Comparison of ENCODE assay signal across 20 mouse cellular contexts in the genomic region with DNA sequence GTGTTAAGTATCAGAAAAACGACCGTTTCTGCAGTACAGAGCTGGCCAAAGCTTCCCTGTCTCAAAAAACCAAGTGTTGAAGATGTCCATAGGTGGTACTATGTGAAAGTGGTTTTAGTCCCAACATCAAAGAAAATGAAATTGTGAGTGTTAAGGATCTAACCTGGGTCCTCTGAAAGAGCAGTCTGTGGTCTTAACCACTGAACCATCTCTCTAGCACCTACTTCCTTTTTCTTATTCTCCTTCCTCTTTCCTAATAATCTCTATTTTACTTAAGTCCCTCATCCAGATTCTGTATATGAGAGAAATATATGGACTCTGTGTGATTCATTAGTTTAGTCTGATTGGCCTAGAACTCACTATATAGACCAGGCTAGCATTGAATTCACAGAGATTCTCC. TPM values are rescaled to one million over a fixed set of nuclear protein-coding genes. Genes with fewer than 3 reads are reported as not detected.
DNase-seq lines count a peak whose midpoint lies in the region; ATAC-seq and TF ChIP-seq lines count a peak whose summit lies in the region.
"Had no signal": no experiment of that assay in that cellular context is flagged by ENCODE, and none has a peak within 500 bp of the region (broad histone marks: within the 10 kb centered on the region; RNA-seq: fewer than 3 reads in every experiment).

No protein-coding gene starts in this region.

- peaks cover 0 to 12% of the 10 kb centered on the region in 2 experiments; a peak in 2 of 4 replicates for H3K36me3 ChIP-seq in MEL (ENCODE audit: control insufficient read depth in 1 of 2, insufficient read depth in 2 of 2, low read length in 2 of 2)
- H3K36me3 ChIP-seq in forebrain, embryonic 12.5 days (replicated peaks), result no peaks in the 10 kb centered on the region
- H3K36me3 ChIP-seq: embryonic facial prominence, embryonic 13.5 days; G1E; heart, embryonic 13.5 days; hindbrain, embryonic 13.5 days had no signal

- H3K27me3 ChIP-seq in MEL (ENCODE audit: control insufficient read depth in 1 of 2, insufficient read depth in 2 of 2, low read length in 2 of 2), result no peaks in the 10 kb centered on the region
- H3K27me3 ChIP-seq in forebrain, embryonic 12.5 days, result no peaks in the 10 kb centered on the region
- H3K27me3 ChIP-seq: embryonic facial prominence, embryonic 13.5 days; forebrain, embryonic 13.5 days; heart, embryonic 13.5 days; hindbrain, embryonic 13.5 days had no signal

- no peak for TF ChIP-seq CTCF in MEL (IDR thresholded peaks at IDR 0.05 in 2 of 3, conservative IDR thresholded peaks at IDR 0.05 in 1 of 3; ENCODE audit: control insufficient read depth in 1 of 3, insufficient read depth in 1 of 3, low read depth in 2 of 3, low read length in 3 of 3, poor library complexity in 1 of 3, severe bottlenecking in 1 of 3)

- H3K4me1 ChIP-seq in MEL (ENCODE audit: control insufficient read depth in 1 of 2, insufficient read depth in 2 of 2, low read length in 2 of 2), result peaks cover 5% of the 10 kb centered on the region in 2 experiments
- no peaks in the 10 kb centered on the region for H3K4me1 ChIP-seq in forebrain, embryonic 12.5 days
- H3K4me1 ChIP-seq: embryonic facial prominence, embryonic 13.5 days; forebrain, embryonic 13.5 days; heart, embryonic 13.5 days; hindbrain, embryonic 13.5 days had no signal

- no peak overlapping the region for H3K27ac ChIP-seq in MEL (ENCODE audit: control insufficient read depth, low read depth, low read length)
- H3K27ac ChIP-seq in forebrain, embryonic 12.5 days, result no peak overlapping the region
- H3K27ac ChIP-seq: embryonic facial prominence, embryonic 13.5 days; forebrain, embryonic 13.5 days; heart, embryonic 13.5 days; hindbrain, embryonic 13.5 days; hindbrain, postnatal 0 days had no signal

- 94% methylated on average over 2 of the region's 2 CpGs for WGBS in forebrain, embryonic 12.5 days

- TF ChIP-seq RAD21 in MEL (IDR thresholded peaks at IDR 0.05; ENCODE audit: low read depth, low read length), result no peak

- no peak overlapping the region for H3K4me2 ChIP-seq in forebrain, embryonic 12.5 days
- H3K4me2 ChIP-seq: embryonic facial prominence, embryonic 13.5 days; forebrain, embryonic 13.5 days; heart, embryonic 13.5 days; hindbrain, embryonic 13.5 days had no signal

- DNase-seq in 416B (ENCODE audit: low read depth) (peak; percentile 61), MEL (ENCODE audit: low read depth, low spot score) (peak; percentile 78)
- DNase-seq in cerebellum, adult 11 months, result no peak
- no peak for DNase-seq in kidney, postnatal 14 days
- DNase-seq: adrenal gland, adult 2 months; adrenal gland, postnatal 36 days; cerebellum, adult 8-10 months; cerebellum, postnatal 14 days; forebrain, postnatal 0 days; gastrocnemius, postnatal 14 days; heart, postnatal 4 days had no signal

- no peak overlapping the region for H3K4me3 ChIP-seq in MEL (ENCODE audit: control insufficient read depth in 1 of 2, insufficient read depth in 1 of 2, low read depth in 2 of 2, low read length in 2 of 2)
- H3K4me3 ChIP-seq in forebrain, embryonic 12.5 days (replicated peaks), result no peak overlapping the region
- H3K4me3 ChIP-seq: embryonic facial prominence, embryonic 13.5 days; forebrain, embryonic 13.5 days; heart, embryonic 13.5 days; hindbrain, embryonic 13.5 days had no signal

- peak; percentile 29 to 81; a peak in 3 of 4 replicates for TF ChIP-seq EP300 in MEL (IDR thresholded peaks at IDR 0.05; ENCODE audit: low read depth in 1 of 2, low read length in 2 of 2)

- no peaks in the 10 kb centered on the region for H3K9me3 ChIP-seq in MEL (replicated peaks; ENCODE audit: insufficient read depth, low read length)
- no peaks in the 10 kb centered on the region for H3K9me3 ChIP-seq in forebrain, embryonic 12.5 days
- H3K9me3 ChIP-seq: embryonic facial prominence, embryonic 13.5 days; forebrain, embryonic 13.5 days; G1E; heart, embryonic 13.5 days; hindbrain, embryonic 13.5 days had no signal

- H3K9ac ChIP-seq in MEL (ENCODE audit: control insufficient read depth, low read depth, low read length, poor library complexity, severe bottlenecking), result no peak overlapping the region
- H3K9ac ChIP-seq in forebrain, embryonic 12.5 days, result no peak overlapping the region
- H3K9ac ChIP-seq: embryonic facial prominence, embryonic 13.5 days; forebrain, embryonic 13.5 days; forebrain, postnatal 0 days; heart, embryonic 13.5 days; hindbrain, embryonic 13.5 days had no signal

- no peak for TF ChIP-seq POLR2A in MEL (IDR thresholded peaks at IDR 0.05; ENCODE audit: control insufficient read depth in 1 of 2, insufficient read depth in 1 of 2, low read depth in 1 of 2, low read length in 2 of 2, poor library complexity in 1 of 2)

- peak; percentile 48 to 59; a peak in 3 of 4 replicates for ATAC-seq in hematopoietic stem cell, adult 5-6 weeks (replicated peaks in 1 of 2; ENCODE audit: insufficient read depth in 1 of 2, low FRiP score in 2 of 2, low TSS enrichment in 1 of 2, low read depth in 1 of 2, poor library complexity in 2 of 2, severe bottlenecking in 2 of 2)
- ATAC-seq in neutrophil, adult 5-6 weeks (ENCODE audit: extremely low read depth, insufficient number of reproducible peaks, low FRiP score, poor library complexity, severe bottlenecking), result peak; percentile 51; the same call in 1 of the 2 replicates
- ATAC-seq in forebrain, embryonic 12.5 days (ENCODE audit: low FRiP score), result no peak
- ATAC-seq: forebrain, embryonic 13.5 days; forebrain, postnatal 0 days; hindbrain, postnatal 0 days had no signal

- H3K79me2 ChIP-seq in MEL (ENCODE audit: control insufficient read depth, insufficient read depth, low read length, poor library complexity), result no peaks in the 10 kb centered on the region

TF ChIP-seq in MEL, 35 proteins besides CTCF, POLR2A, EP300 and RAD21:
- TF ChIP-seq RCOR1 (IDR thresholded peaks at IDR 0.05; ENCODE audit: low read depth, low read length), result peak; percentile 75
- no peak for TF ChIP-seq NRF1 (IDR thresholded peaks at IDR 0.05; ENCODE audit: insufficient read depth, low read depth, low read length, poor library complexity, severe bottlenecking)
- peak; percentile 19; the same call in 1 of the 2 replicates for TF ChIP-seq GATA1 (IDR thresholded peaks at IDR 0.05; ENCODE audit: low read depth, low read length)
- no peak for TF ChIP-seq ZMIZ1 (IDR thresholded peaks at IDR 0.05; ENCODE audit: low read depth, low read length)

RNA-seq across cellular contexts. Expression of a gene that starts 17.9 kb away (rescaled TPM):
- total RNA-seq in MEL (2012; rRNA removed), result 10.9 and 14.8 TPM in 2 replicates
- polyA plus RNA-seq in MEL (2012; ENCODE audit: insufficient read depth in 1 of 2, insufficient read length in 2 of 2, low read depth in 1 of 2, low replicate concordance in 2 of 2, missing spikeins in 1 of 2), result 10 to 100 TPM in 1 of 2 experiments, not detected in 1; 17.9 TPM
- total RNA-seq in hematopoietic stem cell, adult 5-6 weeks (2017), result 51.5 and 57.9 TPM in 2 replicates
- 59.2 and 64.0 TPM in 2 replicates for total RNA-seq in neutrophil, adult 5-6 weeks (2017)
- 4.2 and 4.4 TPM in 2 replicates for polyA plus RNA-seq in forebrain, embryonic 12.5 days (2016; fragmentation: Nextera tagmentation; extraction: Ambion mirVana)

Comparison
In these comparisons a context has a peak if more than half of its experiments do, and no peak if none do; other contexts are left out.
1. DNase-seq: peak in 416B (single experiment) and MEL (single experiment); none in cerebellum, adult 11 months (single experiment) and kidney, postnatal 14 days (single experiment).